Mouse (Mus musculus): ENCODE results near the gene Pik3cb.
A peak's percentile ranks its signal among the peaks of the same experiment; 100 is the strongest.

The Pik3cb gene

GRCm38 (mm10) chr9:99021166-99021565 is 119.3 kb downstream of the Pik3cb start:
- no peak for DNase-seq (ENCODE audit: low read depth, low spot score)
- Histone ChIP-seq H3K36me3 (ENCODE audit: control insufficient read depth, insufficient read depth, low read length, poor library complexity, severe bottlenecking) (no peaks in the 10 kb centered on the region), H3K27me3 (ENCODE audit: control insufficient read depth, insufficient read depth, low read length, poor library complexity, severe bottlenecking) (no peaks in the 10 kb centered on the region)

- no peak for DNase-seq (ENCODE audit: low read depth, low spot score)
- no peaks in the 10 kb centered on the region for H3K36me3 ChIP-seq (ENCODE audit: control insufficient read depth, insufficient read depth, low read length, poor library complexity, severe bottlenecking)
Measured at GRCm38 (mm10) chr9:99017679-99018078, 122.7 kb downstream of the Pik3cb start.

GRCm38 (mm10) chr9:99016759-99017158 is 123.7 kb downstream of the Pik3cb start:
- H3K36me3 ChIP-seq (ENCODE audit: control insufficient read depth, insufficient read depth, low read length, poor library complexity, severe bottlenecking) = no peaks in the 10 kb centered on the region
- H3K27me3 ChIP-seq (ENCODE audit: control insufficient read depth, insufficient read depth, low read length, poor library complexity, severe bottlenecking) = no peaks in the 10 kb centered on the region
- no peak for DNase-seq (ENCODE audit: low read depth, low spot score)

More at GRCm38 (mm10) chr9:99017679-99018078, 122.7 kb downstream of the Pik3cb start:
- no peaks in the 10 kb centered on the region for H3K27me3 ChIP-seq (ENCODE audit: control insufficient read depth, insufficient read depth, low read length, poor library complexity, severe bottlenecking)

- no peaks in the 10 kb centered on the region for H3K36me3 ChIP-seq (ENCODE audit: control insufficient read depth, insufficient read depth, low read length, poor library complexity, severe bottlenecking)
- no peak for DNase-seq (ENCODE audit: low read depth, low spot score)
- no peaks in the 10 kb centered on the region for H3K27me3 ChIP-seq (ENCODE audit: control insufficient read depth, insufficient read depth, low read length, poor library complexity, severe bottlenecking)
Measured at GRCm38 (mm10) chr9:99016301-99016700, 124.1 kb downstream of the Pik3cb start.

GRCm38 (mm10) chr9:99009898-99010199 is 130.6 kb downstream of the Pik3cb start:
- H3K27me3 ChIP-seq (ENCODE audit: control insufficient read depth, insufficient read depth, low read length, poor library complexity, severe bottlenecking) = no peaks in the 10 kb centered on the region
- 0 out of 2 replicates have a peak, but pooled peaks cover 2% of the 10 kb centered on the region for H3K36me3 ChIP-seq (ENCODE audit: control insufficient read depth, insufficient read depth, low read length, poor library complexity, severe bottlenecking)
- no peak for DNase-seq (ENCODE audit: low read depth, low spot score)

- 0 out of 2 replicates have a peak, but pooled peaks cover 2% of the 10 kb centered on the region for H3K36me3 ChIP-seq (ENCODE audit: control insufficient read depth, insufficient read depth, low read length, poor library complexity, severe bottlenecking)
- DNase-seq (ENCODE audit: low read depth, low spot score) = peak; percentile 16
- H3K27me3 ChIP-seq (ENCODE audit: control insufficient read depth, insufficient read depth, low read length, poor library complexity, severe bottlenecking) = no peaks in the 10 kb centered on the region
Measured at GRCm38 (mm10) chr9:99009069-99009897, 131.1 kb downstream of the Pik3cb start.

- peaks cover 9% of the 10 kb centered on the region for H3K36me3 ChIP-seq (ENCODE audit: control insufficient read depth, insufficient read depth, low read length, poor library complexity, severe bottlenecking)
- DNase-seq (ENCODE audit: low read depth, low spot score) = no peak
- no peaks in the 10 kb centered on the region for H3K27me3 ChIP-seq (ENCODE audit: control insufficient read depth, insufficient read depth, low read length, poor library complexity, severe bottlenecking)
Measured at GRCm38 (mm10) chr9:99001326-99001725, 139.1 kb downstream of the Pik3cb start.

- peaks cover 6% of the 10 kb centered on the region for H3K36me3 ChIP-seq (ENCODE audit: control insufficient read depth, insufficient read depth, low read length, poor library complexity, severe bottlenecking)
- no peak for DNase-seq (ENCODE audit: low read depth, low spot score)
- H3K27me3 ChIP-seq (ENCODE audit: control insufficient read depth, insufficient read depth, low read length, poor library complexity, severe bottlenecking) = no peaks in the 10 kb centered on the region
Measured at GRCm38 (mm10) chr9:98999881-99000339, 140.5 kb downstream of the Pik3cb start.

- Histone ChIP-seq H3K36me3 (ENCODE audit: control insufficient read depth, insufficient read depth, low read length, poor library complexity, severe bottlenecking) (peaks cover 5% of the 10 kb centered on the region), H3K27me3 (ENCODE audit: control insufficient read depth, insufficient read depth, low read length, poor library complexity, severe bottlenecking) (no peaks in the 10 kb centered on the region)
- DNase-seq (ENCODE audit: low read depth, low spot score) = peak; percentile 58
Measured at GRCm38 (mm10) chr9:98994103-98994502, 146.3 kb downstream of the Pik3cb start.

- DNase-seq (ENCODE audit: low read depth, low spot score) = peak; percentile 23
Measured at GRCm38 (mm10) chr9:98987131-98987530, 153.3 kb downstream of the Pik3cb start.

More at GRCm38 (mm10) chr9:98987131-98987530, 153.3 kb downstream of the Pik3cb start:
- Histone ChIP-seq H3K36me3 (ENCODE audit: control insufficient read depth, insufficient read depth, low read length, poor library complexity, severe bottlenecking) (no peaks in the 10 kb centered on the region), H3K27me3 (ENCODE audit: control insufficient read depth, insufficient read depth, low read length, poor library complexity, severe bottlenecking) (no peaks in the 10 kb centered on the region; the same call in 1 of the 2 replicates)

Measured in splenic B cell, adult 2 months (primary cell).